16 mouse cellular contexts compared by ENCODE assay signal in the genomic region with DNA sequence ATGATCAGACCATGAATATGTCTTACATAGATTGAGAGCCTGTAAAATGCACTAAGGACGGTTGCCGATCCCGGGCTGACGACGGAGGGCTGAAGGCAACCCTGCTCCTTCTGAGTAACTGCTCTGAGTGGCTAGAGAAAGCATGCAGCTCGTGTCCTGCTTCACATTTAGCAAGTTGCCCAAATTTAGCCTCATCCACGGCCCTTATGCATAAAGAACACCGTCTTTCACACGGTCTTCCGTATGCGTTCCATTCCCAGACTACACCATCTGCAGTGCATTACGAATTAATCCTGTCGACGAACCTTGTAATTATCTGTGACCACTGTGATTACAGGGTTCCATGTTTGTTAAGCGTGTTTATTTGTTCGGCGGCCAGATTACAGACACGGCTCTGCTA. TPM values are rescaled to one million over a fixed set of nuclear protein-coding genes. Genes with fewer than 3 reads are reported as not detected.
DNase-seq lines count a peak whose midpoint lies in the region; ATAC-seq lines count a peak whose summit lies in the region.
"Had no signal": no experiment of that assay in that cellular context is flagged by ENCODE, and none has a peak within 500 bp of the region (broad histone marks: within the 10 kb centered on the region; RNA-seq: fewer than 3 reads in every experiment).

No protein-coding gene starts in this region.

- H3K27me3 ChIP-seq in hindbrain, embryonic 13.5 days = 0 out of 2 replicates have a peak, but pooled peaks cover 5% of the 10 kb centered on the region
- H3K27me3 ChIP-seq in hindbrain, embryonic 11.5 days (ENCODE audit: control insufficient read depth, insufficient read depth, low read length) = no peaks in the 10 kb centered on the region
- H3K27me3 ChIP-seq in embryonic facial prominence, embryonic 12.5 days = peaks cover 38% of the 10 kb centered on the region
- no peaks in the 10 kb centered on the region for H3K27me3 ChIP-seq in forebrain, embryonic 15.5 days
- H3K27me3 ChIP-seq in midbrain, embryonic 13.5 days = no peaks in the 10 kb centered on the region
- H3K27me3 ChIP-seq: neural tube, embryonic 12.5 days had no signal

- no peak for DNase-seq in hindbrain, embryonic 11.5 days (ENCODE audit: low spot score)
- DNase-seq in thymus, postnatal 14 days = no peak
- DNase-seq in kidney, adult 8-10 months = no peak
- no peak for DNase-seq in thymus, postnatal 0 days (ENCODE audit: low spot score)
- DNase-seq: adrenal gland, adult 2 months; B cell, adult 2 months; heart, postnatal 36 days; kidney, adult 9 months; liver, embryonic 13.5 days had no signal

- H3K27ac ChIP-seq in hindbrain, embryonic 13.5 days = peak overlapping the region; percentile 92
- no peak overlapping the region for H3K27ac ChIP-seq in hindbrain, embryonic 11.5 days (ENCODE audit: low read depth, low read length)
- H3K27ac ChIP-seq in embryonic facial prominence, embryonic 12.5 days = peak overlapping the region; percentile 69
- peak overlapping the region; percentile 94 for H3K27ac ChIP-seq in forebrain, embryonic 15.5 days (replicated peaks)
- peak overlapping the region; percentile 57; the same call in 1 of the 2 replicates for H3K27ac ChIP-seq in midbrain, embryonic 13.5 days
- H3K27ac ChIP-seq: liver, embryonic 13.5 days had no signal

- H3K9ac ChIP-seq in hindbrain, embryonic 13.5 days = no peak overlapping the region
- no peak overlapping the region for H3K9ac ChIP-seq in hindbrain, embryonic 11.5 days (ENCODE audit: low read depth, low read length)
- no peak overlapping the region for H3K9ac ChIP-seq in embryonic facial prominence, embryonic 12.5 days
- H3K9ac ChIP-seq in forebrain, embryonic 15.5 days (replicated peaks) = 0 out of 2 replicates have a peak overlapping the region, but pooled peaks have one; percentile 0
- no peak overlapping the region for H3K9ac ChIP-seq in midbrain, embryonic 13.5 days (replicated peaks)
- H3K9ac ChIP-seq: liver, embryonic 13.5 days had no signal

- no peak overlapping the region for H3K4me2 ChIP-seq in hindbrain, embryonic 13.5 days
- no peak overlapping the region for H3K4me2 ChIP-seq in hindbrain, embryonic 11.5 days (replicated peaks; ENCODE audit: low read depth, low read length)
- peak overlapping the region; percentile 87; the same call in 1 of the 2 replicates for H3K4me2 ChIP-seq in embryonic facial prominence, embryonic 12.5 days (replicated peaks)
- H3K4me2 ChIP-seq in forebrain, embryonic 15.5 days (replicated peaks) = 0 out of 2 replicates have a peak overlapping the region, but pooled peaks have one; percentile 76
- no peak overlapping the region for H3K4me2 ChIP-seq in midbrain, embryonic 13.5 days (replicated peaks)
- H3K4me2 ChIP-seq: liver, embryonic 13.5 days had no signal

- H3K36me3 ChIP-seq in hindbrain, embryonic 13.5 days = peaks cover 9% of the 10 kb centered on the region
- H3K36me3 ChIP-seq in hindbrain, embryonic 11.5 days (ENCODE audit: control insufficient read depth, insufficient read depth, low read length) = no peaks in the 10 kb centered on the region
- H3K36me3 ChIP-seq in embryonic facial prominence, embryonic 12.5 days = peaks cover 10% of the 10 kb centered on the region
- peaks cover 6% of the 10 kb centered on the region; the same call in 1 of the 2 replicates for H3K36me3 ChIP-seq in forebrain, embryonic 15.5 days
- peaks cover 9% of the 10 kb centered on the region for H3K36me3 ChIP-seq in midbrain, embryonic 13.5 days
- H3K36me3 ChIP-seq: heart, embryonic 10.5 days; liver, embryonic 13.5 days had no signal

- no peak for ATAC-seq in hindbrain, embryonic 13.5 days (ENCODE audit: low FRiP score)
- ATAC-seq in hindbrain, embryonic 11.5 days (ENCODE audit: low FRiP score) = no peak
- no peak for ATAC-seq in embryonic facial prominence, embryonic 12.5 days (ENCODE audit: insufficient number of reproducible peaks, insufficient read depth, low FRiP score, low TSS enrichment)
- ATAC-seq in forebrain, embryonic 15.5 days (replicated peaks) = no peak
- no peak for ATAC-seq in midbrain, embryonic 13.5 days
- ATAC-seq: lung, postnatal 0 days had no signal

- H3K4me3 ChIP-seq in hindbrain, embryonic 13.5 days = no peak overlapping the region
- no peak overlapping the region for H3K4me3 ChIP-seq in hindbrain, embryonic 11.5 days (ENCODE audit: low read depth, low read length)
- H3K4me3 ChIP-seq in embryonic facial prominence, embryonic 12.5 days = no peak overlapping the region
- H3K4me3 ChIP-seq in forebrain, embryonic 15.5 days = no peak overlapping the region
- no peak overlapping the region for H3K4me3 ChIP-seq in midbrain, embryonic 13.5 days (replicated peaks)
- H3K4me3 ChIP-seq: neural tube, embryonic 12.5 days had no signal

- WGBS in hindbrain, embryonic 13.5 days = 69% methylated on average over 18 of the region's 18 CpGs
- 78% methylated on average over 18 of the region's 18 CpGs for WGBS in hindbrain, embryonic 11.5 days
- WGBS in embryonic facial prominence, embryonic 12.5 days = 42% methylated on average over 18 of the region's 18 CpGs
- 61% methylated on average over 18 of the region's 18 CpGs for WGBS in forebrain, embryonic 15.5 days
- WGBS in midbrain, embryonic 13.5 days = 70% methylated on average over 18 of the region's 18 CpGs

- H3K4me1 ChIP-seq in hindbrain, embryonic 13.5 days (replicated peaks) = peaks cover 44% of the 10 kb centered on the region
- peaks cover 2% of the 10 kb centered on the region for H3K4me1 ChIP-seq in hindbrain, embryonic 11.5 days (replicated peaks; ENCODE audit: control insufficient read depth, insufficient read depth, low read length)
- peaks cover 20% of the 10 kb centered on the region for H3K4me1 ChIP-seq in embryonic facial prominence, embryonic 12.5 days
- H3K4me1 ChIP-seq in forebrain, embryonic 15.5 days = peaks cover 43% of the 10 kb centered on the region
- peaks cover 42% of the 10 kb centered on the region for H3K4me1 ChIP-seq in midbrain, embryonic 13.5 days (replicated peaks)
- H3K4me1 ChIP-seq: liver, embryonic 13.5 days had no signal

- no peaks in the 10 kb centered on the region for H3K9me3 ChIP-seq in hindbrain, embryonic 13.5 days
- no peaks in the 10 kb centered on the region for H3K9me3 ChIP-seq in hindbrain, embryonic 11.5 days (ENCODE audit: control insufficient read depth, low read length)
- no peaks in the 10 kb centered on the region for H3K9me3 ChIP-seq in embryonic facial prominence, embryonic 12.5 days
- H3K9me3 ChIP-seq in forebrain, embryonic 15.5 days = no peaks in the 10 kb centered on the region
- H3K9me3 ChIP-seq in midbrain, embryonic 13.5 days = no peaks in the 10 kb centered on the region
- H3K9me3 ChIP-seq: heart, embryonic 10.5 days; liver, embryonic 13.5 days; neural tube, embryonic 12.5 days had no signal

RNA-seq across cellular contexts. Expression of a gene that starts 1.4 kb away (rescaled TPM):
- 35.5 and 37.7 TPM in 2 replicates for polyA plus RNA-seq in hindbrain, embryonic 13.5 days (2015; fragmentation: Nextera tagmentation; extraction: Ambion mirVana)
- 26.0 and 41.6 TPM in 2 replicates for polyA plus RNA-seq in hindbrain, embryonic 11.5 days (2014; fragmentation: Nextera tagmentation; extraction: Ambion mirVana)
- 32.7 and 33.7 TPM in 2 replicates for polyA plus RNA-seq in embryonic facial prominence, embryonic 12.5 days (2016; fragmentation: Nextera tagmentation; extraction: Ambion mirVana)
- 81.7 and 91.9 TPM in 2 replicates for polyA plus RNA-seq in forebrain, embryonic 15.5 days (2015; fragmentation: Nextera tagmentation; extraction: Ambion mirVana)
- polyA plus RNA-seq in midbrain, embryonic 13.5 days (2015; fragmentation: Nextera tagmentation; extraction: Ambion mirVana) = 37.8 and 47.6 TPM in 2 replicates
- polyA plus RNA-seq in thymus, postnatal 0 days (2015; fragmentation: Nextera tagmentation; extraction: Ambion mirVana) = 0.23 and 0.63 TPM in 2 replicates

RNA-seq across cellular contexts. Expression of a gene that starts 40.2 kb away (rescaled TPM):
- 0.17 and 0.34 TPM in 2 replicates for polyA plus RNA-seq in hindbrain, embryonic 13.5 days (2015; fragmentation: Nextera tagmentation; extraction: Ambion mirVana)
- 0.13 and 0.26 TPM in 2 replicates for polyA plus RNA-seq in hindbrain, embryonic 11.5 days (2014; fragmentation: Nextera tagmentation; extraction: Ambion mirVana)
- polyA plus RNA-seq in embryonic facial prominence, embryonic 12.5 days (2016; fragmentation: Nextera tagmentation; extraction: Ambion mirVana) = 0.41 and 0.67 TPM in 2 replicates
- polyA plus RNA-seq in forebrain, embryonic 15.5 days (2015; fragmentation: Nextera tagmentation; extraction: Ambion mirVana) = 0.08 and 0.27 TPM in 2 replicates
- 0.14 and 0.17 TPM in 2 replicates for polyA plus RNA-seq in midbrain, embryonic 13.5 days (2015; fragmentation: Nextera tagmentation; extraction: Ambion mirVana)
- 0.05 and 0.13 TPM in 2 replicates for polyA plus RNA-seq in thymus, postnatal 0 days (2015; fragmentation: Nextera tagmentation; extraction: Ambion mirVana)
- polyA plus RNA-seq: adrenal gland, adult 2 months had no signal

RNA-seq across cellular contexts. Expression of a gene that starts 53.2 kb away (rescaled TPM):
- polyA plus RNA-seq in hindbrain, embryonic 13.5 days (2015; fragmentation: Nextera tagmentation; extraction: Ambion mirVana) = 0.78 and 1.2 TPM in 2 replicates
- 0.14 and 0.28 TPM in 2 replicates for polyA plus RNA-seq in hindbrain, embryonic 11.5 days (2014; fragmentation: Nextera tagmentation; extraction: Ambion mirVana)
- not detected in 2 replicates for polyA plus RNA-seq in embryonic facial prominence, embryonic 12.5 days (2016; fragmentation: Nextera tagmentation; extraction: Ambion mirVana)
- 0.84 and 1.0 TPM in 2 replicates for polyA plus RNA-seq in forebrain, embryonic 15.5 days (2015; fragmentation: Nextera tagmentation; extraction: Ambion mirVana)
- 1.5 and 1.7 TPM in 2 replicates for polyA plus RNA-seq in midbrain, embryonic 13.5 days (2015; fragmentation: Nextera tagmentation; extraction: Ambion mirVana)
- polyA plus RNA-seq in thymus, postnatal 0 days (2015; fragmentation: Nextera tagmentation; extraction: Ambion mirVana) = not detected in 2 replicates
- polyA plus RNA-seq: adrenal gland, adult 2 months; liver, embryonic 13.5 days; lung, postnatal 0 days had no signal

RNA-seq across cellular contexts. Expression of a gene that starts 53.2 kb away (rescaled TPM):
- 40.3 and 43.2 TPM in 2 replicates for polyA plus RNA-seq in hindbrain, embryonic 13.5 days (2015; fragmentation: Nextera tagmentation; extraction: Ambion mirVana)
- 29.8 and 30.0 TPM in 2 replicates for polyA plus RNA-seq in hindbrain, embryonic 11.5 days (2014; fragmentation: Nextera tagmentation; extraction: Ambion mirVana)
- 40.0 and 44.0 TPM in 2 replicates for polyA plus RNA-seq in embryonic facial prominence, embryonic 12.5 days (2016; fragmentation: Nextera tagmentation; extraction: Ambion mirVana)
- polyA plus RNA-seq in forebrain, embryonic 15.5 days (2015; fragmentation: Nextera tagmentation; extraction: Ambion mirVana) = 33.4 and 33.8 TPM in 2 replicates
- polyA plus RNA-seq in midbrain, embryonic 13.5 days (2015; fragmentation: Nextera tagmentation; extraction: Ambion mirVana) = 42.6 and 43.5 TPM in 2 replicates
- polyA plus RNA-seq in thymus, postnatal 0 days (2015; fragmentation: Nextera tagmentation; extraction: Ambion mirVana) = 19.9 and 23.7 TPM in 2 replicates

RNA-seq across cellular contexts. Expression of a gene that starts 53.2 kb away (rescaled TPM):
- polyA plus RNA-seq in hindbrain, embryonic 13.5 days (2015; fragmentation: Nextera tagmentation; extraction: Ambion mirVana) = 53.6 and 60.2 TPM in 2 replicates
- polyA plus RNA-seq in hindbrain, embryonic 11.5 days (2014; fragmentation: Nextera tagmentation; extraction: Ambion mirVana) = 49.8 and 50.5 TPM in 2 replicates
- 54.2 and 57.1 TPM in 2 replicates for polyA plus RNA-seq in embryonic facial prominence, embryonic 12.5 days (2016; fragmentation: Nextera tagmentation; extraction: Ambion mirVana)
- polyA plus RNA-seq in forebrain, embryonic 15.5 days (2015; fragmentation: Nextera tagmentation; extraction: Ambion mirVana) = 54.0 and 57.5 TPM in 2 replicates
- 50.6 and 53.8 TPM in 2 replicates for polyA plus RNA-seq in midbrain, embryonic 13.5 days (2015; fragmentation: Nextera tagmentation; extraction: Ambion mirVana)
- polyA plus RNA-seq in thymus, postnatal 0 days (2015; fragmentation: Nextera tagmentation; extraction: Ambion mirVana) = 28.0 and 30.2 TPM in 2 replicates

Comparison
In these comparisons a context has a peak if more than half of its experiments do, and no peak if none do; other contexts are left out.
1. H3K4me2 ChIP-seq: peak in embryonic facial prominence, embryonic 12.5 days (single experiment) and forebrain, embryonic 15.5 days (single experiment); none in hindbrain, embryonic 13.5 days (single experiment), hindbrain, embryonic 11.5 days (single experiment) and midbrain, embryonic 13.5 days (single experiment).
2. RNA of a gene that starts 1.4 kb away (polyA plus RNA-seq): 81.7 to 91.9 TPM in forebrain, embryonic 15.5 days, 37.8 to 47.6 TPM in midbrain, embryonic 13.5 days, 35.5 to 37.7 TPM in hindbrain, embryonic 13.5 days, 32.7 to 33.7 TPM in embryonic facial prominence, embryonic 12.5 days and 26.0 to 41.6 TPM in hindbrain, embryonic 11.5 days; 0.23 to 0.63 TPM in thymus, postnatal 0 days; every median in the first group is over 10 times any median in the second.